ENCODE assay signal across 9 mouse cellular contexts in genomic region chr16:95704662-95705330, GRCm38 (mm10). TPM values are rescaled to one million over a fixed set of nuclear protein-coding genes. Genes with fewer than 3 reads are reported as not detected.
DNase-seq lines count a peak whose midpoint lies in the region; ATAC-seq lines count a peak whose summit lies in the region.
"Had no signal": no experiment of that assay in that cellular context is flagged by ENCODE, and none has a peak within 500 bp of the region (broad histone marks: within the 10 kb centered on the region; RNA-seq: fewer than 3 reads in every experiment).

No protein-coding gene starts in this region.

- 0 out of 2 replicates have a peak, but pooled peaks cover 1% of the 10 kb centered on the region for H3K36me3 ChIP-seq in midbrain, embryonic 15.5 days (replicated peaks)
- 0 out of 2 replicates have a peak, but pooled peaks cover 4% of the 10 kb centered on the region for H3K36me3 ChIP-seq in midbrain, embryonic 13.5 days
- peaks cover 3% of the 10 kb centered on the region; the same call in 1 of the 2 replicates for H3K36me3 ChIP-seq in hindbrain, embryonic 15.5 days
- H3K36me3 ChIP-seq in neural tube, embryonic 13.5 days: peaks cover 18% of the 10 kb centered on the region

- H3K4me3 ChIP-seq in midbrain, embryonic 15.5 days: no peak overlapping the region
- H3K4me3 ChIP-seq in midbrain, embryonic 13.5 days (replicated peaks): no peak overlapping the region
- peak overlapping the region; percentile 32; the same call in 1 of the 2 replicates for H3K4me3 ChIP-seq in hindbrain, embryonic 15.5 days
- peak overlapping the region; percentile 91; the same call in 1 of the 2 replicates for H3K4me3 ChIP-seq in neural tube, embryonic 13.5 days

- no peak overlapping the region for H3K9ac ChIP-seq in midbrain, embryonic 15.5 days
- no peak overlapping the region for H3K9ac ChIP-seq in midbrain, embryonic 13.5 days (replicated peaks)
- no peak overlapping the region for H3K9ac ChIP-seq in hindbrain, embryonic 15.5 days
- peak overlapping the region; percentile 63; the same call in 1 of the 2 replicates for H3K9ac ChIP-seq in neural tube, embryonic 13.5 days

- no peak overlapping the region for H3K27ac ChIP-seq in midbrain, embryonic 15.5 days
- H3K27ac ChIP-seq in midbrain, embryonic 13.5 days: no peak overlapping the region
- no peak overlapping the region for H3K27ac ChIP-seq in hindbrain, embryonic 15.5 days (replicated peaks)
- no peak overlapping the region for H3K27ac ChIP-seq in neural tube, embryonic 13.5 days (replicated peaks)

- no peaks in the 10 kb centered on the region for H3K27me3 ChIP-seq in midbrain, embryonic 15.5 days (replicated peaks)
- no peaks in the 10 kb centered on the region for H3K27me3 ChIP-seq in midbrain, embryonic 13.5 days
- H3K27me3 ChIP-seq in hindbrain, embryonic 15.5 days: no peaks in the 10 kb centered on the region
- no peaks in the 10 kb centered on the region for H3K27me3 ChIP-seq in neural tube, embryonic 13.5 days

- no peak for ATAC-seq in midbrain, embryonic 15.5 days (replicated peaks)
- no peak for ATAC-seq in midbrain, embryonic 13.5 days
- ATAC-seq in hindbrain, embryonic 15.5 days (ENCODE audit: low FRiP score, low read depth): no peak
- no peak for ATAC-seq in neural tube, embryonic 13.5 days (ENCODE audit: low read depth)

- H3K4me2 ChIP-seq in midbrain, embryonic 15.5 days: peak overlapping the region; percentile 83
- H3K4me2 ChIP-seq in midbrain, embryonic 13.5 days (replicated peaks): no peak overlapping the region
- H3K4me2 ChIP-seq in hindbrain, embryonic 15.5 days: peak overlapping the region; percentile 98
- H3K4me2 ChIP-seq in neural tube, embryonic 13.5 days: peak overlapping the region; percentile 90

- DNase-seq in heart, adult 11 months: peak; percentile 94
- no peak for DNase-seq in heart, postnatal 10 days
- no peak for DNase-seq in urinary bladder, adult 18-20 months (ENCODE audit: low spot score in 2 of 2)
- no peak for DNase-seq in kidney, adult 18-20 months
- DNase-seq: gastrocnemius, postnatal 14 days had no signal

- peaks cover 26% of the 10 kb centered on the region for H3K4me1 ChIP-seq in midbrain, embryonic 15.5 days
- peaks cover 18% of the 10 kb centered on the region for H3K4me1 ChIP-seq in midbrain, embryonic 13.5 days (replicated peaks)
- H3K4me1 ChIP-seq in hindbrain, embryonic 15.5 days (replicated peaks): peaks cover 21% of the 10 kb centered on the region
- H3K4me1 ChIP-seq in neural tube, embryonic 13.5 days (replicated peaks): peaks cover 36% of the 10 kb centered on the region

- intact Hi-C loops in heart, postnatal 10 days (cut with DNase I): loop anchor here (2.0 kb wide), 1 partner anchor 48 kb away; no protein-coding TSS in a partner anchor

- H3K9me3 ChIP-seq in midbrain, embryonic 15.5 days: no peaks in the 10 kb centered on the region
- no peaks in the 10 kb centered on the region for H3K9me3 ChIP-seq in midbrain, embryonic 13.5 days
- H3K9me3 ChIP-seq in hindbrain, embryonic 15.5 days: no peaks in the 10 kb centered on the region
- H3K9me3 ChIP-seq in neural tube, embryonic 13.5 days: no peaks in the 10 kb centered on the region

- 86% methylated on average over 10 of the region's 10 CpGs for WGBS in midbrain, embryonic 15.5 days
- 85% methylated on average over 10 of the region's 10 CpGs for WGBS in midbrain, embryonic 13.5 days
- WGBS in hindbrain, embryonic 15.5 days: 81% methylated on average over 10 of the region's 10 CpGs
- 82% methylated on average over 10 of the region's 10 CpGs for WGBS in neural tube, embryonic 13.5 days

RNA-seq across cellular contexts. Expression of gene Ets2, which starts 2.9 kb away (rescaled TPM):
- 100 to 1,000 TPM; 105 to 144 TPM for total RNA-seq in heart, postnatal 10 days (2021)
- polyA plus RNA-seq in midbrain, embryonic 15.5 days (2015; fragmentation: Nextera tagmentation; extraction: Ambion mirVana): 18.0 TPM in 2 replicates
- polyA plus RNA-seq in midbrain, embryonic 13.5 days (2015; fragmentation: Nextera tagmentation; extraction: Ambion mirVana): 12.1 and 13.2 TPM in 2 replicates
- 22.6 and 24.1 TPM in 2 replicates for polyA plus RNA-seq in hindbrain, embryonic 15.5 days (2015; fragmentation: Nextera tagmentation; extraction: Ambion mirVana)
- polyA plus RNA-seq in neural tube, embryonic 13.5 days (2015; fragmentation: Nextera tagmentation; extraction: Ambion mirVana): 23.9 and 28.7 TPM in 2 replicates

Comparison
In these comparisons a context has a peak if more than half of its experiments do, and no peak if none do; other contexts are left out.
1. H3K4me3 ChIP-seq: peak in hindbrain, embryonic 15.5 days (single experiment) and neural tube, embryonic 13.5 days (single experiment); none in midbrain, embryonic 15.5 days (single experiment) and midbrain, embryonic 13.5 days (single experiment).